Mouse (Mus musculus): ENCODE results near the gene Cpm.

Gene Cpm

DNA sequence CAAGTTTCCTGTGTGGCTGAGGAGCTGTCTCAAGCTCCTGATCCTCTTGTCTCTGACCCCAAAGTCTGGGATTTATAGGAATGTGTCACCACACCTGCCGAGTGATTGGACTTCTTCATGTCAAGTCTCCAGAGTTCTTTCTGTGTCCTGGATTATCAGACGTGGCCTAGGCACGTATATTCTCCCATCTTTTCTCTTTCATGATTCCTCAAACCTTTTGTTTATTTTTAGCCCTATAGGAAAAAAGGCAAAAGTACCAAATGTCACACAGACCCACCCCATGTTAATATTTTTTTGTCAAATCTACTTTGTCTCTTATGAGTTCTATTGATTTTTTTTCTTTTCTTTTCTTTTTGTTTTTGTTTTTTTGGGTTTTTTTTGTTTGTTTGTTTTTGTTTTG is 19.3 kb downstream of the Cpm start:
- no peak for DNase-seq (ENCODE audit: low read depth, low spot score)

DNA sequence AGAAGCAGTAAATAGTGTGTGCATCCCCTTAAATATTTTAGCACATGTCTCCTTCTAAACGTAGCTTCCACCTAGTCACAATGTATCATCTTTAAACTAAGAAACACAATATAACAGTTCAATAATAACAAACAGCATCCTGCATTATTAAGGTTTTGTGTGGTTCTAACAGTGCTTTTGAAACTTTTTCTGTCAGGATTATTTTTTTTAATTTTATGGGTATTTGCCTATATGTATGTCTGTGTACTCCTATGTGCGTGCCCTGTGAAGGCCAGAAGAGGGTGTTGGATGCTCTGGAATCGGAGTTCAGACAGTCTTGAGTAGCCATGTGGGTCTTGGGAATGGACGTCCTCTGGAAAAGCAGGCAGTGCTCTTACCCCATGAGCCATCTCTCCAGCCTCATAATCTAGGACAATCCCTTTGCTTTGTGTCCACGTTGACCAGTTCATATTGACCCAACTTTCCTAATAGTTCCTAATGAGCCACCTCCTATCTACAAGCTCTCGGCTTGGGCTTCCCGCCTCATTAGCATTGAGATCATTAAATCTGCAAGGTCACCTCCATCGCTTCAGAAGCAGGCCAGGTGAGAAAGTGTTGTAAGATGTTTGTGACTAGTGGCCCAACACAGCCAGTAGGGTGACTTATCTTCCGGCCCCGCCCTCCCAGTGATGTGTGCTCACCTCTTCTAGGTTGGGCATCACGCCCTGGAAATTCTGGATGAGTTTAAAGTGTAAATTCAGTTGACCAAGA is 20.2 kb downstream of the Cpm start:
- no peak for DNase-seq (ENCODE audit: low read depth, low spot score)

DNA sequence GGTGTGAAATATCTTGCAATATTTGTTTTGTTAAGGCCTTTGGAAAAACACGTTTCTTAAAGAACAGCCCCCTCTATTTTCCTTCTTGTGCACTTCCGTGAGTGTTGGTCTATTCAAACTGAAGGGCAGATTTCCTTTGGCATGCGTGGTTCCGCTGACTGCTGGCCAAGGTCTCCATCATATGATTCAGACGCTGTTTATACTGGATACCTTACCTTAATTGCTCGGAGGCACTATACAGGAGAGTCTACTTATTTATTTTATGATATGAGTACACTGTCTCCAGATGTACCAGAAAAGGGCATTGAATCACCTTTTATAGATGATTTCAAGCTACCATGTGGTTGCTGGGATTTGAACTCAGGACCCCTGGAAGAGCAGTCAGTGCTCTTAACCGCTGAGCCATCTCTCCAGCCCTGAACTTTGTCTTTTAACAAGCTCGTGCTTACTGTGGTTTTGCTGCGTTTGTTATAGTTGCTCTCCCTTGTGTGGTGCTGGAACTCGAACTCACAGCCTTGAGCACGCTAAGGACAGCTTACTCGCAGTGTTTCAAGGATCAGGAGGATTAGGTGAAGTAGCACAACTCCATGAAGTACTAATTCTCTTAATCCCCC is 20.8 kb downstream of the Cpm start:
- no peak for DNase-seq (ENCODE audit: low read depth, low spot score)

DNA sequence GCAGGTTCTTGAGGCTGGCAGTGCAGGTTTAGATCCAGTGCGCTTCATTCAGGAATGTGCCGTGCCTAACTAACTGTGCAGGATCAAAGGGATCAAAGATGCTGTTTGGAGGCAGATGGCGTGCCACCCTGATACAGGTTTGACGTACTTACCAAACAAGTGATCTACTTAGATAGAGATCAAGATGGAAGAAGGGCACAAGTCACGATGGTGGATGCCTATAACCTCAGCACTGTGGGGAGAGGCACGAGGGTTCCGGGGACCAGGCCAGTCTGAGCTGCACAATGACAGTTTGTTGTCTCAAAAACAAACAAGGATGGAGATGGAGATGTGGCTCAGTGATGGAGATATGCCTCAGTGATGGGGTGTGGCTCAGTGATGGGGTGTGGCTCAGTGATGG is 21.4 kb downstream of the Cpm start:
- DNase-seq (ENCODE audit: low read depth, low spot score) = no peak

DNA sequence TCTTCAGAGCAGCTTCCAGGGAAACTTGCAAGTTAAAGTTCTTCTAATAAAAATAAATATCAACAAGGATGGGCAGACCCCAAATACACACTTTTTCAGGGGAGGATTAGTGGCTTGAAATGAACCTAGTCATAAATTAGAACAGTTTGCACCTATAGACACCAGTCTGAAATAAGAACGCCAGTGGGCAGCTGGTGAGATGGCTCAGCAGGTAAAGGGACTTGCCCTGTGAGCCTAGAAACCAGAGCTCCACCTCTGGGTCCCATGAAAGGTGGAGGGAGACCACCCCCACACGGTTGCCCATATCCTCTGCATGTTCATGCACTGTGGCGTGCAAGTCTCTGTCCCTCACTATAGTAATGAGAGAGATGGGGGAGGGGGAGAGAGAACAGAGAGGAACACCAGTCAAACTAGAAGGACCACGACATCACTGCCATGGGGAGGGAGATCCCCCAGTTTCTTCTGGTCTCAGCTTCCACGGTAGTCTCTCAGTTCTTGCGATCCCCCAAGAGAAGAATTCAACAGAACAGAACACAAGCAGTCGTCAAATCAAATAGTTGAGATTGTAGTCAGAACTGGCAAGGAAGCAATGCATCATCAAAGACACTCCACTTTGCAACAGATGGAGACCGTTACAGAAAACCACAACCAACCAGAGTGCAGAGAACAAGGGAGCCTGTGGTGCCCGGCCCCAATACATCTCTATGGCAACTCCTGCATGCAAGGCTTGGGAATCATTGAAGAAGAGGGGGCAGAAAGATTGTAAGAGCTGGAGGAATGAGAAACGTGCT is 22.5 kb downstream of the Cpm start:
- DNase-seq (ENCODE audit: low read depth, low spot score) = peak; percentile 29

DNA sequence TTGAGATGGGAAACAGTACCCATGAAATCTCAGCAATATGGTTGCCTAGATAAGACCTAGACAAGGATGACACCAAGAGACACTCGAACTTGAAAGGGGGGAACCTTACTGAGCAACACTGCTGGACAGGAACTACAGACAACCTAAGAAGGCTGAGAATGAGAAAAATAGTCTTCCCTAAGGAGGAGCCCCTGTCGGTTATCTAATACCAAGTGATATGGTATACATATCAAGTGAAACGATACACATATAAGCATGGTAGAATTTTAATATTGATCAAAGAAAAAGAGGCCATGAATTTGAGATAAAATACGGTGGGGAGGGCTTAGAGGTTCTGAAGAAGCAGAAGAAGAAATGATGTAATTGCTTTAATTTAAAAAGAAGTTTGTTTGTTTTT is 23.1 kb downstream of the Cpm start:
- no peak for DNase-seq (ENCODE audit: low read depth, low spot score)

DNA sequence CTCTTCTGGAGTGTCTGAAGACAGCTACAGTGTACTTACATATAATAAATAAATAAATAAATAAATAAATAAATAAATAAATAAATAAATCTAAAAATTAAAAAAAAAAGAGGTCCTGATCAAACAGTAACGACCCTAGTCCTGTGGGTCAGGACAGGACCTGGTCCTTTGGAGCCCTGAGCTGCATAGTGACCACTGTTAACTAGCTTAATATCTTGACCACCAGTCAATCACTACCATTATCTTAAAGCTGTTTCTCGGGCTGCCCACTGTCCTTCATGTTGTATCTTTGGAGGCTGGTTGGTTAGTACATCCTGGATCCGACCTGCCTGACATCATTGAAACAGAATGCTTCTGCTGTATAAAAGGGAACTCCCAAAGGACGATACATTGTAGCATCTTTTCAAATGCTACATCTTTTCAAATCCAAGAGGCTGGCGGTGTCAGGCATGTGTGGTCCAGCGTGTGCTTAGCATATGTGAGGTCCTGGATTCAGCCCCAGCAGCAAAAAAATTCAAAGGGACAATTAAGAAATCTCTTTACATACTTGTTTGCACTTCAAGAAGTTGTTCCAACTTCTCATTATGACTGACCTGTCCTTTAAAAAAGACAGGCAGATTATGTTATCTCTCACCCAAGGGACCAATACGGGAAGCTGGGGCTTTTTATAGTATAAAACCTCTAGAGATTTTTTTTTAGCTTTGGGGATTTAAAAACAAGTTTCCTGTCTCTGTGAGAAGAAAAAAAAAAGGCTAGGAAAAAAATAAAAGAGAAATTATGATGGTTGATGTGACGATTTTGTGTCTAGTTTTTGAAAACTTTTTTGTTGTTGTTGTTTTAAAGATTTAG is 23.9 kb downstream of the Cpm start:
- no peak for DNase-seq (ENCODE audit: low read depth, low spot score)

DNA sequence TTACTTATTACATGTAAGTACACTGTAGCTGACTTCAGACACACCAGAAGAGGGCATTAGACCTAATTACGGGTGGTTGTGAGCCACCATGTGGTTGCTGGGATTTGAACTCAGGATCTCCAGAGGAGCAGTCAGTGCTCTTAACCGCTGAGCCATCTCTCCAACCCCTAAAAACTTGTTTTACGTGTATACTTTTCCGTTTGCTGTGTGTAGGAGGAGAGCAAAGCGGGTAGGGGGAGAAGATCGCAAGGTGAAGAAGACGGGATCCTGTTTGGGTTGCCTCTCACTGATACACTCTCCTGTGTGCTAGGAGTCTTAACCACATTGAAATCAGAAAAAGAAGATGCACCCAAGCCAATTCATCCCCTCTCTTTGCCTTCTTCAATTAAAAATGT is 24.5 kb downstream of the Cpm start:
- no peak for DNase-seq (ENCODE audit: low read depth, low spot score)

DNA sequence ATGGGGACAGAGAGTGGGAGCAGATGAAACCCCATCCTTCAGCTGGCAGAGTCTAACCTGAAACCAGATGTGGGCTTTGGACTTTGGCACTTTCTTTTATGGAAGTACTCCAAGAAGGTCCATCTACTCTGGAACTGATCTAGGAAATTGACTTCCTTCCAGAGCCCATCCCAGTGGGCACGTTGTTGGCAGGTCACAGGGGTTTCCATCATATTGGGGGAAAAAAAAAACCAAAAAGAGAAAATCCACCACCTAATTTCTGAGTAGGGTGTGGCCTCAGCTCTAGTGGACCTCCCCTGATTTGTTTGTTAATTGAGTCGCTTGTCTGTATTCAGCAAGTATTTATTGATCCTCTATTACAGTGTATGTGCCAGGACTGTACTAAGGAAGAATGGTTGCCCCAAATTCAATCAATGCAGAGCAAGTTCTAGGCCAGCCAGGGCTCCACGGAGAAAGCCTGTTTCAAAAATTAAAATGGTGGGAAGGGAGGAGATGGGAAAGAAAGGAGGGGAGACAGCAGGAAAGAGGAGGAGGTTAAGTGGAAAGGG is 25.4 kb downstream of the Cpm start:
- DNase-seq (ENCODE audit: low read depth, low spot score) = no peak

DNA sequence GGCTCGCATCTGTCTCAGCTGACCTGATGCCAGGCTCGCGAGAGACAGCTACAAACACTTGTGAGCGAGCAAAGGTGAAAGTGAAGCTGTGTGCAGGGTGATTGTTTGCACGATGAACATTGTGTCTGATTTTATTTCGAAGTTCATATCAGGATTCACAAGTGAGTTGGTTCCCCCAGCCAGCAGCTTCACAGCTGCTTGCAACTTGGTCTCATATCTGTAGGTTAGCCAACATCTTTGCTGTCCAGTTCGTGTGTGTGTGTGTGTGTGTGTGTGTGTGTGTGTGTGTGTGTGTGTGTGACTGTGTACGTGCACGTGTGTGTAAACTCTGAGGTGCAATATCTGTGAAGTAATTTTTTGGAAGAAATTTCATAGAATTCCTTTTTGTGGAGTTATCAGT is 26.2 kb downstream of the Cpm start:
- DNase-seq (ENCODE audit: low read depth, low spot score) = no peak

DNA sequence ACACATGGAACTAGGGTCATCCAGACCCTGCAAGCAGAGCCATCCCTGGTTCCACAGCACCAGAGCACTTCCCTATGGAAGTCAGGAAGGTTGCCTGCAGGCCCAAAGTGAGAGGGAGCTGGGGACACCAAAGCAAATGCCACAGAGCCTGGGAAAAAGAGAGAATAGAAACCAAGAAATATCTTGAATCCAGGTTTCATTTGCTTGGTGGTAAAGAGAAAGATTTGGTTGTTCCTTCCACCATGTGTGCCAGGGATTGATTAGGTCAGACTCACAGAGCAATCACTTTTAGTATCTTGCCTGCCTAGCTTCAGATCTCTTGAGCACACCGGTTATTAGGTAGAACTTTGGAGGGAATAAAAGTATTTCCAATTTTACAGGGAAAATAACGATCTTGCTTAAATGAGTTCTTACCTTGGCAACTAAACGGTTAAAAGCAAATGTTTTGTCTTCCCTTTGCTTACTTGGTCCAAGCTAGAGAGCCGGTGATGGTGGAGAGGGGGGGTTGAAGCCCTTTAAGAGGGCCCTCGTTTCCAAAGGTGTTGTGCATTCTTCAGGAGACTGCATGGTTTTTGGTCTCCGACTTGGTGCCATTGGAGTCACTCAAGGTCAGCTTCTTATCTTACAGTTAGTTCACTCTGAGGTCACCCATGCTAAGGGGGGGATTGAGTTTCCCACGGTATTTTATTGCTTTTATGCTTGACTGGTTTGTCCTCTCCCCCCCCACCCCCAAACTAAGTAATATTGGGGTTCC is 26.8 kb downstream of the Cpm start:
- DNase-seq (ENCODE audit: low read depth, low spot score) = no peak

DNA sequence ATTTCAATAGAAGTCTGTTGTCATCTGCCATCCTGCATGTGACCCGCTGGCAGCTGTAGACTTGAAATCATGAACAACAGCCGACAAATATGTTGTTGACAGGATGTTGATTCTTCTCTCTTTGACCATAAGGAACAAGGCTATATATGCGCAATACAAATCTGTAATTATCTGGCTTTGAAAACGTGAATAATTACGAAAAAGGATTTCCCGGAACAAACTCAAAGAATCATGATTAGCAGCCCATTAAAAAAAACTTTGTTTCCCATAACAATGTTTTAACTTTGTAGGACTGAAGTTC is 27.3 kb downstream of the Cpm start:
- DNase-seq (ENCODE audit: low read depth, low spot score) = no peak

DNA sequence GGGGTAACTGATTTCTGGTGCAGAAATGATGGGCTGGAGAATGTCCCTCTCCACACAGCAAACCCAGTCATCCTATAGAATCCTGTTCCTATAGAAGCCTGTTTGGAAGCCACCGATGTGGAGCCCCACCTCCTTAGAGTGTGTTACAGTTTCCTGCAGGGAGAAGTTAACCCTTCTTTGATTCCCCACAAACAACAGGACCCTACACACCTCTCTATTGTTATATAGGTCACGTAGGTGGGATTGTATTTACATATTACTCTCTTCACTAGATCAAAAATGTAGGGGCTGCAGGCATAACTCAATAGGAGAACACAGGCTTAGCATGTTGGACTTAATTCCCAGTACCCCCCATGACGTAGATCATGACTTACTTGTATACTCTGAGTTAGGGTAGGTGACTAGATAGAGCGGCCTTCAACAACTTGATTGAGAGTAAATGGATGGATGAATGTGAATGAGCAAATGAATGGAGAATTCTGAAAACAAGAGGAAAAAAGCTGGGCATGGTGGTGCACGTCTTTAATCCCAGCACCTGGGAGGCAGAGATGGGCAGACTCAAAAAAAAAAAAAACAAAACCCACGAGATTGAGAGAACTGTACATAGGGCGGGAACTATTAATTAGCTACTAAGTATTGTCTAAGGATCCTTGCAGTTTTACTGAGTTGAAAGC is 27.8 kb downstream of the Cpm start:
- DNase-seq (ENCODE audit: low read depth, low spot score) = no peak

DNA sequence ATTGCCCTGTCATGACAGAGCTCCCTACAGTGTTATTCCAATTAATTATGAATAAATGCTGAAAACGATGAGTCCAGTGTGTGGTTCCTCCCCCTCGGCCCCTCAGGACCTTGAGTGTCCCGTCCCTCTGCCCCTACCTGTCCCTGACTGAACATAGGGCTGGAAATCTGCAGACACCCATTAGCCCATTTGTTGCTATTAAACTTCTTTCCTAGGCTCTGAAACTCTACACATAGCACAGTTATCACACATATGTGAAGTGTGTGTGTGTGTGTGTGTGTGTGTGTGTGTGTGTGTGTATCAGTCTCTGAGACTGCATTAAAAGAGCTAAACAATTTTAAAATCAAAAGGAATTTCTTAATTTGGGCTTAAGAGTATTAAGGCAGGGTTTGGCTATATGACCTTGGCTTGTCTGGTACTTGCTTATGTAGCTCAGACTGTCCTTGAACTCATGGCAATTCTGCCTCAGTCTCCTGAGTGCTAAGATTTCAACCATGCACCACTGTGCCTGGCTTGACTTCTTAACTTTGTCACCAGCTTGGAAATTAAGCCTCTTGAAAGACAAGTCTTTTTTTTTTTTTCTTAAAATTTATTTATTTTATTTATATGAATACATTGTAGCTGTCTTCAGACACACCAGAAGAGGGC is 28.5 kb downstream of the Cpm start:
- no peak for DNase-seq (ENCODE audit: low read depth, low spot score)

DNA sequence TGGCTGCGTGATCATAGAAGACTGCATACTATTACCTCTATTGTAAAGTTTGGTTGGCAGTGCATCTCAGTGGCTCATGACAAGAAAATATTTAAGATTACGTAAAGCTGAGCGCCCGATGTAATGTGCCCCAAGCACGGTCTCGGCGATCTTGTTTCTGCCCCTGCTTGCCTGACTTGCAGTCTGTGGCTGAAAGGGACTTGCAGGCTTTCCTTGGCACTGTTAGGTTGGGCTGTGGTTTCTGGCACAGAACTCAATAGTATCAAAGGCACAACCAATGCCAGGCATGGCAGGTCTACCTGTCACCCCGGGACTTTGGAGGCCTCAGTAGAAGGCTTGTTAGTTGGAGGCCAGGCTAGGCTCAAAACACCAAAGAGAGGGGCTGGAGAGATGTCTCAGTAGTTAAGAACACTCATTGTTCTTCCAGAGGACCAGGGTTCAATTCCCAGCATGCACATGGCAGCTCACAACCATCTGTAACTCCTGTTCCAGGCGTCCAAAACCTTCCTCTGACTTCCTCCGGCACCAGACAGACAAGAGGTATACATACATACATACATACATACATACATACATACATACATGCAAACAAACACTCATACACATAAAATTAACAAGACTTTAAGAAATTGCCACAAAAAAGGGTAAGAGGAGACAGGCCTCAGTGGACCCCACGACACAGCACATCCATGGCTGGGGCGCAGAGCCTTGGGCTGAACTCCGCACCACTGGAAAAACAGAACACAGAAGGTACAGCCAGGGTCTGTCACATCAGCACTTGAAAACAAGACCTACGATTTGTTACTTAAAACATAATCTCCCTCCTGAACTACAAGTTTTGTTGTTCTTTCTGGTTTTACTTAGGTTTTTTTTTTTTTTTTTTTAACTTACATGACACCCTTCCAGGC is 29.5 kb downstream of the Cpm start:
- DNase-seq (ENCODE audit: low read depth, low spot score) = no peak

DNA sequence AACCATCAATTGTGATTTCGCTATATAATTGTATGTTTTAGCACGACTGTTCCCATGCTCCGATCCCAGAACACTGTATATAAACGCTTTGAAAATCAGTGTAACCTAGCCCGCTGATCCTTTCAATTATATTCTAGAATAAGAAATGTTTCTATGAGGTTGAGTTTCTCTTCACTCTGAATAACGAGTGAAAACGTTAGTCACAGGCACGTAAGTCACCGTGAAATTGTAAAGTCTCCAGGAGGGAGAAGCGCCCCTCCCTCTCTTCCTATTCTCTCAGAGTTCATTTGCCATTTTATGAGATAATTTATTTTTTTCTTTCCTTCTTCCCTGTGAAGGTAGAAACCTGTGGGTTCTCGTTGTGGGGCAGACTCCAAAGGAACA is 30.1 kb downstream of the Cpm start:
- no peak for DNase-seq (ENCODE audit: low read depth, low spot score)

DNA sequence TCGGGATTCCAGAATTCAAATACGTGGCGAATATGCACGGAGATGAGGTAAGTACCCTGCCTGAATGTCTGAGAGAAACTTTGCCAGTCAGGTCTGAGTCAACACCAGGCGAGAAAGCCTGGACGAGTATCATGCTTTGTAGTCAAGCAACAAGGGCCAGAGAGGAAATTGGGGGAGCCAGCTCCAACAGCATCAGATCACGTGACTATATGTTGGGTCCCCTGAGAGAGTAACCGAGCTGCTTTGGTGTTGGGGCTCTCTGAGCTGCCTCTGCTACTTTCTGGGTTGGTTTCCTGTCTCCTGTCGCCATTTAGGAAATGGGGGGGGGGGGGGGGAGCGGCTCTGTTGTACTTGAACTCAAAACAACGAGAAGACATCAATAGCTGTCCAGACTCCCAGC is 30.5 kb downstream of the Cpm start:
- DNase-seq (ENCODE audit: low read depth, low spot score) = peak; percentile 65

DNA sequence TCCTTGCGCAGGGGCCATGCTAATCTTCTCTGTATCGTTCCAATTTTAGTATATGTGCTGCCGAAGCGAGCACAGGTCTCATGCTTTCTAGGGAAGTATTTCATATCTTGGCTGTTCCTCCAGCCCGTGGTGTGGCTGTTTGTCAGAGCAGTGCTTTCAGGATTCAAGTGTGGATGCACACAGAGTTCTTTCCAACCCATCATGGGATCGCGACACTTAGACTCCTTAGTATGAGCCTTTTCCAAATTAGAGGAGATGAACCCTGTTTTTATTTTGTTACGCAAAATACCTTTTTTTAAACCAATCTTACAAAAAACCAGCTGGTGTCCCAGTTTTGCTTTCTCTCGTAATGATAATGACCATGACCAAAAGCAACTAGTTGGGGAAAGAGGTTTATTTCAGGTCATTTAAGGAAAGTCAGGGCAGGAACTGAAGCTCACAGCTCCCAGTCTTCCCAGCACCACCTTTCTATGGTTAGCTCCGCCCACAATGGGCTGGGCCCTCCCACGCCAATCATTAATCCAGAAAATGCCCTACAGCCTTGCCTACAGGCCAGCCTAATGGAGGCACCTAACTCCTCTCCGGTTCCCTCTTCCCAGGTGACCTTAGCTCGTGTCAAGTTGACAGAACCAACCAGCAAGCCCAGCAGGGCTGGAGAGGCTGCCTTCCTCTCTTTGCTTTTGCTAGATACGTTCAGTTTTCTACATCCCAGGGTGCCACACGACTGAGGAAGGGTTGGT is 33.2 kb downstream of the Cpm start:
- no peak for DNase-seq (ENCODE audit: low read depth, low spot score)
